Mouse (Mus musculus): ENCODE measurements at regions not wholly inside any gene's neighbourhood (a gene's known extent, or its start where the extent isn't known, plus 50 kb on each side); places are given as distances from the start of the nearest gene placed in this dataset.

DNA sequence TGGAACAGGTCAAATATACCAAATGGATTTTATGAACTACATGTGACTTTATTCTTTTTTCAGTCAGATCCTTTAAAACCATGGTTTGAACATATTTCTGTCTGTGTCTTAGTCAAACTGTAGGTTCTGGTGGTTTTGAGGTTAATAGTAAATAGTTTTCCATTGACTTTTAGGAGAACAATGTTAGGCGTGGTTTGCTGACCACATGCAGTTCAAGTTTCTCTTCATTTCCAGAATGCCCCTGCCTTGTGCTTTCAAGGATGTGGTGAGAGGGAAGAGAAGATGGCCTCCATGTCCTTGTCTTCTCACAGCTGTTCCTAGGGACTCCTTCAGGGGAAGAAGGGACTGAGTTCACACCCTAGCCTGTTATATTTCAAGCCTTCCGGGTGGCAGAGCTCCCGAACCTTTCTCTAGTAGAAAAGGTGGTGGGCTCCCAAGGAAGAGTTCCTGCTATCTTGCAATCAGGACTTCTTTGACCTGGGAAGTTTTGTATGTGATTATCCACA lies 76.1 kb upstream of the Ufm1 start:
- no peak overlapping the region for H3K9ac ChIP-seq (replicated peaks)
- H3K4me3 ChIP-seq = no peak overlapping the region
- H3K4me2 ChIP-seq (replicated peaks) = no peak overlapping the region
- H3K4me1 ChIP-seq = no peaks in the 10 kb centered on the region
- no peaks in the 10 kb centered on the region for H3K27me3 ChIP-seq
- no peaks in the 10 kb centered on the region for H3K9me3 ChIP-seq
- no peaks in the 10 kb centered on the region for H3K36me3 ChIP-seq
- ATAC-seq (ENCODE audit: low FRiP score, low read depth) = no peak
- 96% methylated on average over 3 of the region's 3 CpGs for WGBS
- no peak overlapping the region for H3K27ac ChIP-seq (replicated peaks)

- Histone ChIP-seq H3K4me2 (replicated peaks) (no peak overlapping the region), H3K4me3 (no peak overlapping the region), H3K27ac (replicated peaks) (no peak overlapping the region), H3K9me3 (no peaks in the 10 kb centered on the region), H3K27me3 (no peaks in the 10 kb centered on the region), H3K9ac (replicated peaks) (no peak overlapping the region), H3K4me1 (no peaks in the 10 kb centered on the region), H3K36me3 (no peaks in the 10 kb centered on the region)
- ATAC-seq (ENCODE audit: low FRiP score, low read depth) = no peak
- WGBS = 87% methylated on average over 6 of the region's 6 CpGs
Observed at GRCm38 (mm10) chr3:53931745-53932144, 68.1 kb upstream of the Ufm1 start.

DNA sequence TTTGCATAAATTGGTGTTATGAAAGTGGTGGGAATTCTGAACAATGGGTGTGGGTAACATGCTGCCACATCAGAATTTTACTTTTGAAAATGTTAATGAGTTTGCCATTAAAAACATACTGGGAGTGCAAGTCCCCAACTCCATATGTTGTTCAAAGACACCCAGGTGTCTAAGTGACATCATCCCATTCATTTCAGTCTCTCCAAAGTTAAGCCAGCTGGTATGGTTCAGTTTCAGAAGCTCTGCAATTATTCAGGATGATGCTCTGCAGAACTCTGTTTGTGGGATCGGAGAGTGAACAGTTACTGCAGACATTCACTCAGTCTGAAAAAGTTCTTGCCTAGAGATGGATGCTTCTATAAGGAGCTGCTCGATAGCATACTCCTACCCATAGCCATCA lies 56.3 kb upstream of the Ufm1 start:
- no peak overlapping the region for H3K4me2 ChIP-seq (replicated peaks)
- H3K9ac ChIP-seq (replicated peaks) = no peak overlapping the region
- no peaks in the 10 kb centered on the region for H3K9me3 ChIP-seq
- H3K27ac ChIP-seq (replicated peaks) = no peak overlapping the region
- WGBS = 95% methylated on average over 2 of the region's 2 CpGs
- no peaks in the 10 kb centered on the region for H3K36me3 ChIP-seq
- no peaks in the 10 kb centered on the region for H3K4me1 ChIP-seq
- H3K4me3 ChIP-seq = no peak overlapping the region
- ATAC-seq (ENCODE audit: low FRiP score, low read depth) = no peak
- no peaks in the 10 kb centered on the region for H3K27me3 ChIP-seq

- H3K27ac ChIP-seq (replicated peaks) = no peak overlapping the region
- WGBS = 89% methylated on average over 3 of the region's 3 CpGs
- no peak for ATAC-seq (ENCODE audit: low FRiP score, low read depth)
- H3K4me2 ChIP-seq (replicated peaks) = no peak overlapping the region
- no peak overlapping the region for H3K4me3 ChIP-seq
- no peaks in the 10 kb centered on the region for H3K36me3 ChIP-seq
- H3K9ac ChIP-seq (replicated peaks) = no peak overlapping the region
- no peaks in the 10 kb centered on the region for H3K9me3 ChIP-seq
- no peaks in the 10 kb centered on the region for H3K27me3 ChIP-seq
- no peaks in the 10 kb centered on the region for H3K4me1 ChIP-seq
Observed at GRCm38 (mm10) chr3:53919541-53919940, 55.9 kb upstream of the Ufm1 start.

- H3K27me3 ChIP-seq = no peaks in the 10 kb centered on the region
- no peak for ATAC-seq (ENCODE audit: low FRiP score, low read depth)
- 98% methylated on average over 3 of the region's 3 CpGs for WGBS
- no peaks in the 10 kb centered on the region for H3K36me3 ChIP-seq
- H3K4me3 ChIP-seq = no peak overlapping the region
- H3K27ac ChIP-seq (replicated peaks) = no peak overlapping the region
- no peaks in the 10 kb centered on the region for H3K9me3 ChIP-seq
- H3K4me2 ChIP-seq (replicated peaks) = no peak overlapping the region
- H3K9ac ChIP-seq (replicated peaks) = no peak overlapping the region
- no peaks in the 10 kb centered on the region for H3K4me1 ChIP-seq
Observed at GRCm38 (mm10) chr3:53917960-53918359, 54.3 kb upstream of the Ufm1 start.

DNA sequence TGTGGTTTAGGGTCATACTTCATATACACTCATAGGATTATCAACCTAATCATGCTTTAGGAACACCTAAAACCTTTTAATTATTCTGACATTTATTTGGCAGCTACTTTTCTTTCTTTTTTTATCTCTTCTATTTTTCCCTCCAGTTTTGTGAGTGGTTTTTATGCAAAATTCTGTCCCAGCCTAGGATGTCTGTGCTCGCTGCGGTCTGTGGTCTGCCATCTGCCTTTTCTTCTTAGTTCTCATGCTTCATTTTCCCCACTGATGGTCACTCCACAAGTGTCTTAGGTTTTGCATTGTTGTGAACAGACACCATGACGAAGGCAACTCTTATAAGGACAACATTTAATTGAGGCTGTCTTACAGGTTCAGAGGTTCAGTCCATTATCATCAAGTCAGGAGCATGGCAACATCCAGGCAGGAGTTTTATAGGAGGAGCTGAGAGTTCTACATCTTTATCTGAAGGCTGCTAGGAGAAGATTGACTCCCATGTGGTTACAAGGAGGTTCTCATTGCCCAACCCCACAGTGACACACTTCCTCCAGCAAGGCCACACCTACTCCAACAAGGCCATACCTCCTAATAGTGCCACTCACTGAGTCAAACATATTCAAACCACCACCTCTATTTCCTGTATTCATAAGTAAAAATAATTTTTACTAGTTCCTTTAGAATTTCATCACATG lies 50.5 kb upstream of the Ufm1 start:
- no peak for ATAC-seq (ENCODE audit: low FRiP score, low read depth)
- Histone ChIP-seq H3K4me1 (no peaks in the 10 kb centered on the region), H3K9me3 (no peaks in the 10 kb centered on the region), H3K4me2 (replicated peaks) (no peak overlapping the region), H3K9ac (replicated peaks) (no peak overlapping the region), H3K4me3 (no peak overlapping the region), H3K27me3 (no peaks in the 10 kb centered on the region), H3K27ac (replicated peaks) (no peak overlapping the region), H3K36me3 (no peaks in the 10 kb centered on the region)
- WGBS = 84% methylated on average over 3 of the region's 3 CpGs

All from midbrain, embryonic 12.5 days (tissue).